7 mouse cellular contexts compared by ENCODE assay signal in genomic region chr11:120823956-120824786, GRCm38 (mm10). TPM values are rescaled to one million over a fixed set of nuclear protein-coding genes. Genes with fewer than 3 reads are reported as not detected.
DNase-seq lines count a peak whose midpoint lies in the region; ATAC-seq lines count a peak whose summit lies in the region.

Fasn (minus strand) TSS chr11:120824547.

- peak within 1 kb of the TSS; percentile 79 for H3K4me2 ChIP-seq in intestine, embryonic 16.5 days (ENCODE audit: low read depth, low read length)
- peak within 1 kb of the TSS; percentile 98 for H3K4me2 ChIP-seq in midbrain, embryonic 11.5 days

- peak; percentile 98 for DNase-seq in adrenal gland, adult 2 months
- peak; percentile 97 for DNase-seq in embryo, embryonic 11.5 days (ENCODE audit: low read depth, low spot score)
- DNase-seq in gastrocnemius, postnatal 4 days (ENCODE audit: low spot score in 2 of 2), result peak; percentile 95 to 98
- peak; percentile 98 to 99 for DNase-seq in left cerebral cortex, postnatal 36 days (ENCODE audit: low spot score in 2 of 2)
- peak; percentile 99 for DNase-seq in midbrain, embryonic 11.5 days (ENCODE audit: low spot score, missing footprints)
- peak; percentile 92 for DNase-seq in skeletal muscle tissue, adult 2 months (ENCODE audit: low read depth, low spot score)

- peaks cover 23% of the 10 kb centered on the region for H3K36me3 ChIP-seq in intestine, embryonic 16.5 days (ENCODE audit: control insufficient read depth, insufficient read depth, low read length)
- peaks cover 22% of the 10 kb centered on the region for H3K36me3 ChIP-seq in midbrain, embryonic 11.5 days (ENCODE audit: control insufficient read depth, insufficient read depth, low read length)

- peak; percentile 92 for ATAC-seq in intestine, embryonic 16.5 days
- peak; percentile 89 for ATAC-seq in midbrain, embryonic 11.5 days (ENCODE audit: low FRiP score)

- intact Hi-C loops in left cerebral cortex, postnatal 36 days (cut with DNase I), result loop anchor here (2.0 kb wide), 1 partner anchor 39 kb away; the partner anchor contains the start of genes Gps1 and Rfng

- WGBS in intestine, embryonic 16.5 days, result under 1% methylated on average over 105 of the region's 109 CpGs
- WGBS in midbrain, embryonic 11.5 days, result under 1% methylated on average over 99 of the region's 109 CpGs

- H3K4me3 ChIP-seq in intestine, embryonic 16.5 days (ENCODE audit: low read length), result peak within 1 kb of the TSS; percentile 78
- H3K4me3 ChIP-seq in midbrain, embryonic 11.5 days (ENCODE audit: low read depth, low read length), result peak within 1 kb of the TSS; percentile 88

- no peaks in the 10 kb centered on the region for H3K9me3 ChIP-seq in intestine, embryonic 16.5 days (ENCODE audit: control insufficient read depth, low read length)
- H3K9me3 ChIP-seq in midbrain, embryonic 11.5 days (ENCODE audit: control insufficient read depth, low read length), result no peaks in the 10 kb centered on the region

- H3K9ac ChIP-seq in intestine, embryonic 16.5 days (ENCODE audit: low read depth, low read length), result peak within 1 kb of the TSS; percentile 96
- H3K9ac ChIP-seq in midbrain, embryonic 11.5 days (ENCODE audit: low read length), result peak within 1 kb of the TSS; percentile 94

- H3K27ac ChIP-seq in intestine, embryonic 16.5 days (ENCODE audit: low read length), result peak within 1 kb of the TSS; percentile 96
- peak within 1 kb of the TSS; percentile 98 for H3K27ac ChIP-seq in midbrain, embryonic 11.5 days (ENCODE audit: low read depth, low read length)

- no peaks in the 10 kb centered on the region for H3K27me3 ChIP-seq in intestine, embryonic 16.5 days (replicated peaks; ENCODE audit: control insufficient read depth, insufficient read depth, low read length)
- H3K27me3 ChIP-seq in midbrain, embryonic 11.5 days (ENCODE audit: control insufficient read depth, insufficient read depth, low read length), result no peaks in the 10 kb centered on the region

- H3K4me1 ChIP-seq in intestine, embryonic 16.5 days (ENCODE audit: control insufficient read depth, insufficient read depth, low read length), result peaks cover 33% of the 10 kb centered on the region
- H3K4me1 ChIP-seq in midbrain, embryonic 11.5 days (ENCODE audit: control insufficient read depth, insufficient read depth, low read length), result peaks cover 43% of the 10 kb centered on the region

RNA-seq across cellular contexts. Expression of gene Fasn, which starts in this region (rescaled TPM):
- 1,000 to 10,000 TPM in 1 of 2 experiments, 100 to 1,000 TPM in 1; 505 to 2,290 TPM for total RNA-seq in adrenal gland, adult 2 months (2021)
- 7,384 and 9,917 TPM in 2 replicates for polyA plus RNA-seq in adrenal gland, adult 2 months (2012; rRNA removed)
- 10 to 100 TPM; 48.6 to 49.9 TPM for total RNA-seq in gastrocnemius, postnatal 4 days (2021)
- polyA plus RNA-seq in intestine, embryonic 16.5 days (2015; fragmentation: Nextera tagmentation; extraction: Ambion mirVana), result 42.0 and 47.6 TPM in 2 replicates
- 100 to 1,000 TPM; 182 to 190 TPM for total RNA-seq in left cerebral cortex, postnatal 36 days (2021)
- 80.8 and 94.6 TPM in 2 replicates for polyA plus RNA-seq in midbrain, embryonic 11.5 days (2014; fragmentation: Nextera tagmentation; extraction: Ambion mirVana)

Comparison
In these comparisons a context has a peak if more than half of its experiments do, and no peak if none do; other contexts are left out.
1. Peak in every context shown above with its lines: DNase-seq, ATAC-seq, H3K4me3 ChIP-seq and H3K27ac ChIP-seq.
2. RNA of gene Fasn (polyA plus RNA-seq): 7,384 to 9,917 TPM in adrenal gland, adult 2 months; 80.8 to 94.6 TPM in midbrain, embryonic 11.5 days and 42.0 to 47.6 TPM in intestine, embryonic 16.5 days; every median in the first group is over 10 times any median in the second.